Mouse (Mus musculus): ENCODE results near the gene 4833439L19Rik. TPM values are rescaled to one million over a fixed set of nuclear protein-coding genes. Genes with fewer than 3 reads are reported as not detected.

Gene 4833439L19Rik
- total RNA-seq, 1 experiment = 52.8 TPM

DNA sequence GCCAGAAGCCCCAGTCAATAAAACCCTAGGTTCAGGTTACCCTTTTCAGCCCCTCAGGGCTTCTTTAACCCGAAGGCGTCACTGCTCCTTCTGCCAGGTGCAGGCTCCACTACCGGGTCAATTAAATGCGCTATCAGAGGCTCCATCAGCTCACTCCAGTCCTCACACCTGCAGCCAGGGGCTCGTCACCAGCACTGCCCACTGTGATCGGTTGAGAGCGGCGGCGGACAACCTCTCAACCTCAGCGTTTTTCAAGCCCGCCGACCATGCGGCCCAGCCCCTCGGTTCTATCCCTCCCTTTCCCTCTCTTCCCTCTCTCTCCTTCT is 62.0 kb downstream of the 4833439L19Rik start:
- peak overlapping the region; percentile 72 for H3K9ac ChIP-seq (ENCODE audit: insufficient read depth, low read depth, low read length, poor library complexity, severe bottlenecking)
- no peak for TF ChIP-seq ZNF384 (IDR thresholded peaks at IDR 0.05; ENCODE audit: low read depth, low read length)
- no peak for TF ChIP-seq CHD2 (IDR thresholded peaks at IDR 0.05; ENCODE audit: low read depth, low read length)
- no peak for TF ChIP-seq MAFK (IDR thresholded peaks at IDR 0.05; ENCODE audit: insufficient read depth, low read depth, low read length)
- TF ChIP-seq HCFC1 (IDR thresholded peaks at IDR 0.05; ENCODE audit: borderline replicate concordance, insufficient read depth, low read length) = no peak
- TF ChIP-seq ZC3H11A (IDR thresholded peaks at IDR 0.05; ENCODE audit: borderline replicate concordance, low read depth, low read length) = no peak
- no peaks in the 10 kb centered on the region for H3K9me3 ChIP-seq (ENCODE audit: control insufficient read depth, insufficient read depth, low read depth, low read length)
- no peak overlapping the region for H3K27ac ChIP-seq (ENCODE audit: insufficient read depth, low read depth, low read length, poor library complexity, severe bottlenecking)
- peak overlapping the region; percentile 69 to 86 for H3K4me3 ChIP-seq (ENCODE audit: insufficient read depth in 1 of 2, low read depth in 1 of 2, low read length in 2 of 2, poor library complexity in 1 of 2, severe bottlenecking in 1 of 2)
- in situ Hi-C loops (cut with MboI; ENCODE audit: low sequenced_read_pairs in 2 of 2, unreplicated experiment in 2 of 2) = no loop called here
- H3K4me1 ChIP-seq (ENCODE audit: control insufficient read depth in 2 of 2, insufficient read depth in 2 of 2, low read length in 2 of 2, poor library complexity in 1 of 2) = peaks cover 4 to 6% of the 10 kb centered on the region in 2 experiments; a peak in 2 of 4 replicates
- no peak for DNase-seq (ENCODE audit: low read depth, low spot score)
- no peaks in the 10 kb centered on the region for H3K36me3 ChIP-seq (ENCODE audit: control insufficient read depth, insufficient read depth, low read length, poor library complexity, severe bottlenecking)

DNA sequence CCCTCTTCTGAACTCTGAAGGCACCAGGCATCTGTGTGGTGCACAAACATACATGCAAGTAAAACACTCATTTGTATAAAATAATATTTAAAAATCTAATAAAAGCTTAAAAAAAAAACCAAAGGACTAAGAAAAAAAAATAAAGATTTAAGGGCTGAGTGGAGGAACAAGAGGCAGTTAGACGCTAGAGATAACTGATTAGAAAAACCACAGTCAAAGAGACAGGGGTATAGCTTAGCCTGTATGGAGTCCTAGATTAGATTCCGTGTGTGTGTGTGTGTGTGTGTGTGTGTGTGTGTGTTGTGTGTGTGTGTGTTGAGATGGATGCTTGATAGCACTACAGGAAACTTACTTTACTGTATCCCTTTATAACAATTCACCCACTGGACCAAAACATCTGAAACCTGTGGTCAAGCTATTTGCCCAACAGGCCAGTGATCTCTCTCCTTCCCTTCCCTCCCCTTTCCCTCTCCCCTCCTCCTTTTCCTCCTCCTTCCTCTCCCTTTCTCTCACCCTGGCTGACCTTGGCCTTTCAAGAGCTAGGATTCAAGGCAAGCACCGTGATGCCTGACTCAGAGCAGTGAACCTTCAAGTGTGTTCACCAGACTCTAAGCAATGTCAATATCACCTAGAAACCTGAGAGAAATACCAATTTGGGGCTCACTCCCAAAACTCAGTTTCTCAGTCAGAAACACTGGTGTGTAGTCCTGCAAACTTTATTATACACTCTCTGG is 63.1 kb downstream of the 4833439L19Rik start:
- H3K27ac ChIP-seq (ENCODE audit: insufficient read depth, low read depth, low read length, poor library complexity, severe bottlenecking) = no peak overlapping the region
- no peaks in the 10 kb centered on the region for H3K9me3 ChIP-seq (ENCODE audit: control insufficient read depth, insufficient read depth, low read depth, low read length)
- in situ Hi-C loops (cut with MboI; ENCODE audit: low sequenced_read_pairs in 2 of 2, unreplicated experiment in 2 of 2) = no loop called here
- no peak for TF ChIP-seq ZC3H11A (IDR thresholded peaks at IDR 0.05; ENCODE audit: borderline replicate concordance, low read depth, low read length)
- no peak for TF ChIP-seq ZNF384 (IDR thresholded peaks at IDR 0.05; ENCODE audit: low read depth, low read length)
- no peak overlapping the region for H3K9ac ChIP-seq (ENCODE audit: insufficient read depth, low read depth, low read length, poor library complexity, severe bottlenecking)
- H3K4me3 ChIP-seq (ENCODE audit: insufficient read depth in 1 of 2, low read depth in 1 of 2, low read length in 2 of 2, poor library complexity in 1 of 2, severe bottlenecking in 1 of 2) = no peak overlapping the region
- H3K4me1 ChIP-seq (ENCODE audit: control insufficient read depth in 2 of 2, insufficient read depth in 2 of 2, low read length in 2 of 2, poor library complexity in 1 of 2) = peaks cover 4 to 6% of the 10 kb centered on the region in 2 experiments; a peak in 2 of 4 replicates
- no peaks in the 10 kb centered on the region for H3K36me3 ChIP-seq (ENCODE audit: control insufficient read depth, insufficient read depth, low read length, poor library complexity, severe bottlenecking)
- no peak for DNase-seq (ENCODE audit: low read depth, low spot score)

DNA sequence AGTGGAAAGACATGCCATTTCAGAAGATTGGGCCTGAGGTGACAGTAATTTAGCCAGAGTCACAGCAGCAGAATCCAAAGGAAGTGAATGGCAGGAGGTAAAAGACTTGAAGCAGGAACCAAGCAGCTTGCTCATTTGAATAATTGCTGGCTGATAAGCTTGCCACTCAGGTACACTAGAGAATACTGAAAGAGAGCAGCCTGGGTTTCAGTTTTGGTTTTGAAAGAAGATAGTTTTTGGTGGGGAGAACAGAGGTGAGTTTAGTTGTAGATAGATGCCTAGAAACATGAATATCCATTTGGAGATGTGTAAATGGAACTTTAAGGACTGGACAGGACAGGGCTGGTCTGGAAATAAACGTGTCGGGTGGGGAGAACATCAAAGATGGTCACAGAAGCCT is 63.9 kb downstream of the 4833439L19Rik start:
- Histone ChIP-seq H3K4me3 (ENCODE audit: insufficient read depth in 1 of 2, low read depth in 1 of 2, low read length in 2 of 2, poor library complexity in 1 of 2, severe bottlenecking in 1 of 2) (no peak overlapping the region), H3K9me3 (ENCODE audit: control insufficient read depth, insufficient read depth, low read depth, low read length) (no peaks in the 10 kb centered on the region), H3K36me3 (ENCODE audit: control insufficient read depth, insufficient read depth, low read length, poor library complexity, severe bottlenecking) (no peaks in the 10 kb centered on the region), H3K4me1 (ENCODE audit: control insufficient read depth in 2 of 2, insufficient read depth in 2 of 2, low read length in 2 of 2, poor library complexity in 1 of 2) (peaks cover 4 to 6% of the 10 kb centered on the region in 2 experiments; a peak in 2 of 4 replicates), H3K27ac (ENCODE audit: insufficient read depth, low read depth, low read length, poor library complexity, severe bottlenecking) (no peak overlapping the region), H3K9ac (ENCODE audit: insufficient read depth, low read depth, low read length, poor library complexity, severe bottlenecking) (no peak overlapping the region)
- in situ Hi-C loops (cut with MboI; ENCODE audit: low sequenced_read_pairs in 2 of 2, unreplicated experiment in 2 of 2) = no loop called here
- TF ChIP-seq ZNF384 (IDR thresholded peaks at IDR 0.05; ENCODE audit: low read depth, low read length) = no peak
- no peak for TF ChIP-seq ZC3H11A (IDR thresholded peaks at IDR 0.05; ENCODE audit: borderline replicate concordance, low read depth, low read length)
- TF ChIP-seq MAFK (IDR thresholded peaks at IDR 0.05; ENCODE audit: insufficient read depth, low read depth, low read length) = no peak
- no peak for TF ChIP-seq CHD2 (IDR thresholded peaks at IDR 0.05; ENCODE audit: low read depth, low read length)
- no peak for TF ChIP-seq HCFC1 (IDR thresholded peaks at IDR 0.05; ENCODE audit: borderline replicate concordance, insufficient read depth, low read length)
- no peak for DNase-seq (ENCODE audit: low read depth, low spot score)

Other genes starting within 250 kb of the 4833439L19Rik start
- gene Cplx2, start 194.1 kb downstream of the 4833439L19Rik start, total RNA-seq (2012; rRNA removed) = 0.21 and 0.67 TPM in 2 replicates
- gene Thoc3, start 96.6 kb downstream of the 4833439L19Rik start, total RNA-seq (2012; rRNA removed) = 54.6 and 81.8 TPM in 2 replicates
- 6.9 and 10.8 TPM in 2 replicates for gene Simc1, start 61.7 kb downstream of the 4833439L19Rik start, total RNA-seq (2012; rRNA removed)
- 38.3 and 51.0 TPM in 2 replicates for gene Arl10, start 9.6 kb upstream of the 4833439L19Rik start, total RNA-seq (2012; rRNA removed)
- 53.2 and 65.5 TPM in 2 replicates for gene Nop16, start 24.7 kb upstream of the 4833439L19Rik start, total RNA-seq (2012; rRNA removed)
- 108 and 156 TPM in 2 replicates for gene Higd2a, start 24.8 kb upstream of the 4833439L19Rik start, total RNA-seq (2012; rRNA removed)
- gene Cltb, start 45.9 kb upstream of the 4833439L19Rik start, total RNA-seq (2012; rRNA removed) = 49.5 and 75.1 TPM in 2 replicates
- gene Faf2, start 56.3 kb upstream of the 4833439L19Rik start, total RNA-seq (2012; rRNA removed) = 76.3 and 108 TPM in 2 replicates
- gene Rnf44, start 128.5 kb upstream of the 4833439L19Rik start, total RNA-seq (2012; rRNA removed) = 60.3 and 66.5 TPM in 2 replicates
- 0.31 and 0.69 TPM in 2 replicates for gene Cdhr2, start 136.0 kb upstream of the 4833439L19Rik start, total RNA-seq (2012; rRNA removed)
- gene Gprin1, start 184.4 kb upstream of the 4833439L19Rik start, total RNA-seq (2012; rRNA removed) = 0.37 and 0.58 TPM in 2 replicates
- 0.16 TPM in 1 of 2 replicates, not detected in the other for gene Sncb, start 201.2 kb upstream of the 4833439L19Rik start, total RNA-seq (2012; rRNA removed)
- 0.37 and 0.54 TPM in 2 replicates for gene Eif4e1b, start 218.6 kb upstream of the 4833439L19Rik start, total RNA-seq (2012; rRNA removed)
- gene Tspan17, start 223.9 kb upstream of the 4833439L19Rik start, total RNA-seq (2012; rRNA removed) = 9.8 and 10.4 TPM in 2 replicates